Mouse (Mus musculus) hindbrain, embryonic 10.5 days (tissue): ENCODE results near the gene Slc30a5. TPM values are rescaled to one million over a fixed set of nuclear protein-coding genes. Genes with fewer than 3 reads are reported as not detected.

Source experiments
- DNase-seq: peaks from one replicate; pipeline ENCODE4 v3.0.0-alpha.2; 2017; ENCODE audit warnings: low spot score
- H3K27ac ChIP-seq: fragments of 300-500 bp; sonication (generic); 2 replicates; pipeline ENCODE4 v1.5.1; 2016; ENCODE audit warnings: mild to moderate bottlenecking, moderate library complexity
- H3K27me3 ChIP-seq: fragments of 300-500 bp; sonication (generic); 2 replicates; pipeline ENCODE4 v1.6.1; 2016; ENCODE audit warnings: mild to moderate bottlenecking; ENCODE audit not compliant: poor library complexity, insufficient read depth, severe bottlenecking
- H3K36me3 ChIP-seq: fragments of 300-500 bp; sonication (generic); 2 replicates; pipeline ENCODE4 v1.6.1; 2016; ENCODE audit warnings: mild to moderate bottlenecking, moderate library complexity
- H3K4me1 ChIP-seq: fragments of 300-500 bp; sonication (generic); replicated peaks from 2 replicates; pipeline ENCODE4 v1.6.1; 2016; ENCODE audit warnings: mild to moderate bottlenecking
- H3K4me3 ChIP-seq: fragments of 300-500 bp; sonication (generic); 2 replicates; pipeline ENCODE4 v1.5.1; 2016; ENCODE audit warnings: mild to moderate bottlenecking, moderate library complexity
- H3K9me3 ChIP-seq: fragments of 300-500 bp; sonication (generic); 2 replicates; pipeline ENCODE4 v1.6.1; 2016; ENCODE audit warnings: mild to moderate bottlenecking, moderate library complexity
- WGBS: fragments of 180-500 bp; shearing (Covaris S2); methylation state at CpG from one replicate; pipeline ENCODE4 v1.1.7; 2016; 5-methylcytosine and 5-hydroxymethylcytosine counted together
- polyA plus RNA-seq: library from polyadenylated mRNA; unstranded; fragments of >200 nt; fragmentation: Nextera tagmentation; extraction: Ambion mirVana; gene quantifications from 2 replicates; pipeline ENCODE4 v1.2.1, GENCODE M21; 2016

Slc30a5 gene
- polyA plus RNA-seq, 1 experiment from 2014 or later: 33.0 TPM

- Histone ChIP-seq H3K4me3 (no peak overlapping the region), H3K4me1 (peaks cover 22% of the 10 kb centered on the region), H3K27ac (no peak overlapping the region), H3K27me3 (no peaks in the 10 kb centered on the region), H3K36me3 (peaks cover 63% of the 10 kb centered on the region), H3K9me3 (no peaks in the 10 kb centered on the region)
- DNase-seq: no peak
- 82% methylated on average over 3 of the region's 3 CpGs for WGBS
Observed at GRCm38 (mm10) chr13:100777491-100777890, 55.7 kb downstream of the Slc30a5 start.

DNA sequence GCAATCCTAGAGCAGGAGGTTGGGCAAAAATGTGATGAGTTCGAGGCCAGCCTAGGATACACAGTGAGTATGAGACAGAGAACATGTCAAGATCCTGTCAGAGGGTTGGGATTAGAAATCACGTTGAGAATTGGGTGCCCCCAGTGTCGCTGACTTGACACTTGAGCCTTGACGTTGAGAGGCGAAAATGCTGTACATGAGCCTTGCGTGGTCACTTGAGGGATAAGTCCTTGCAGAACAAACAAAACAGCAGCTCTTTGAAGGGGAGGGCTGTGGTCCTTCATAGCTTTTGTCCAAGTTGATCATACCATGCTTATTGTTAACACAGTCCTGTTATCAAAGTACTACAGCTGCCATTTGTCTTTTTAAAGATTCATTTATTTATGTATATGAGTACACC, 56.5 kb downstream of the Slc30a5 start:
- peaks cover 22% of the 10 kb centered on the region for H3K4me1 ChIP-seq
- no peaks in the 10 kb centered on the region for H3K9me3 ChIP-seq
- DNase-seq: no peak
- H3K27ac ChIP-seq: no peak overlapping the region; the same call in 1 of the 2 replicates
- H3K27me3 ChIP-seq: no peaks in the 10 kb centered on the region
- peaks cover 63% of the 10 kb centered on the region for H3K36me3 ChIP-seq
- 66% methylated on average over 6 of the region's 6 CpGs for WGBS
- no peak overlapping the region for H3K4me3 ChIP-seq

GRCm38 (mm10) chr13:100776056-100776419, 57.2 kb downstream of the Slc30a5 start:
- Histone ChIP-seq H3K4me1 (peaks cover 22% of the 10 kb centered on the region), H3K27me3 (no peaks in the 10 kb centered on the region), H3K9me3 (no peaks in the 10 kb centered on the region), H3K36me3 (peaks cover 63% of the 10 kb centered on the region), H3K27ac (peak overlapping the region; percentile 88), H3K4me3 (peak overlapping the region; percentile 95)
- 20% methylated on average over 8 of the region's 8 CpGs for WGBS
- no peak for DNase-seq

GRCm38 (mm10) chr13:100775252-100776055, 57.8 kb downstream of the Slc30a5 start, which contains the start of gene Cenph:
Gene Cenph, minus strand, starts transcription at chr13:100775899.
- DNase-seq: peak; percentile 90
- WGBS: under 1% methylated on average over 46 of the region's 46 CpGs
- peak within 1 kb of the TSS; percentile 95 for H3K4me3 ChIP-seq
- no peaks in the 10 kb centered on the region for H3K27me3 ChIP-seq
- H3K36me3 ChIP-seq: peaks cover 63% of the 10 kb centered on the region
- no peaks in the 10 kb centered on the region for H3K9me3 ChIP-seq
- H3K27ac ChIP-seq: peak within 1 kb of the TSS; percentile 88
- H3K4me1 ChIP-seq: peaks cover 22% of the 10 kb centered on the region

DNA sequence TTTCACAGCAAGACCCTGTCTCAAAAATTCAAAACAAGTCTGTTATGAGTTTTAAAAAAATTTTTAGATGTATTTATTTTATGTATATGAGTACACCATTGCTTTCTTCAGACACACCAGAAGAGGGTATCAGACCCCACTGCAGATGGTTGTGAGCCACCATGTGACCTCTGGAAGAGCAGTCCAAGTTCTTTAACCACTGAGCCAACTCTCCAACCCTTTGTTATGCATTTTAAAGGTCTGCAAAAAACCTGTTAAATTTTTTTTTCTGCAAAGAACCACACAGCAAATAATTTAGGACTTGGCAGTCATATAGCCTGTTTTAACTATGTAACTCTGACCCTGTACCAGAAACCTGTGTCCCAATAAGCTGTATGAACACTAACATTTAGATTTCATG, 58.5 kb downstream of the Slc30a5 start:
- H3K4me3 ChIP-seq: peak overlapping the region; percentile 95
- peaks cover 63% of the 10 kb centered on the region for H3K36me3 ChIP-seq
- H3K27me3 ChIP-seq: no peaks in the 10 kb centered on the region
- H3K9me3 ChIP-seq: no peaks in the 10 kb centered on the region
- H3K4me1 ChIP-seq: peaks cover 22% of the 10 kb centered on the region
- peak overlapping the region; percentile 88; the same call in 1 of the 2 replicates for H3K27ac ChIP-seq
- DNase-seq: no peak

DNA sequence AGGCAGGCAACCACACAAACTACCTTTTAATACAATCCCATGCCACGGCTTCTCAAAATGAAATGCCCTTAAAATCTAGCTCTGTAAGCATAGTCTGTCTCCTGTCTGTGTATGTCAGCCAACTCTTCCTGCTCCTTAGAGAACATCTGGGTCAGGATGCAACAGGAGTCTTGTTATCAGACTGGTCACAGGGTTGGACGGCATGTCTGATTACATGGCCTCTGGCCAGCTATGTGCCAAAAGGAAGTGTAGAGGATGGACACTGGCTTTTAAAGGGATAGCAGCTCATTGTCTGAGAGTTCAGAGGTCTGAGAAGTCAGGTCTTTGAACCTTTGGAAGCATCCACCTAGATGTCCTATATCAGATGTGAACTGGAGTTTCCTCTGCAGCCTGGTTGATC, 77.9 kb downstream of the Slc30a5 start:
- Histone ChIP-seq H3K9me3 (0 out of 2 replicates have a peak, but pooled peaks cover 4% of the 10 kb centered on the region), H3K4me1 (no peaks in the 10 kb centered on the region), H3K36me3 (peaks cover 15% of the 10 kb centered on the region), H3K4me3 (no peak overlapping the region), H3K27ac (no peak overlapping the region), H3K27me3 (no peaks in the 10 kb centered on the region)
- 92% methylated on average over 2 of the region's 2 CpGs for WGBS
- DNase-seq: no peak

- no peaks in the 10 kb centered on the region for H3K27me3 ChIP-seq
- 70% methylated on average over 4 of the region's 4 CpGs for WGBS
- peaks cover 4% of the 10 kb centered on the region for H3K36me3 ChIP-seq
- H3K9me3 ChIP-seq: 0 out of 2 replicates have a peak, but pooled peaks cover 4% of the 10 kb centered on the region
- no peak for DNase-seq
- H3K27ac ChIP-seq: no peak overlapping the region
- H3K4me3 ChIP-seq: no peak overlapping the region
- H3K4me1 ChIP-seq: no peaks in the 10 kb centered on the region
Observed at GRCm38 (mm10) chr13:100754186-100754585, 79.0 kb downstream of the Slc30a5 start.

GRCm38 (mm10) chr13:100753011-100753410, 80.2 kb downstream of the Slc30a5 start:
- DNase-seq: no peak
- 84% methylated on average over 6 of the region's 6 CpGs for WGBS
- Histone ChIP-seq H3K27me3 (no peaks in the 10 kb centered on the region), H3K36me3 (no peaks in the 10 kb centered on the region), H3K4me1 (no peaks in the 10 kb centered on the region), H3K9me3 (0 out of 2 replicates have a peak, but pooled peaks cover 4% of the 10 kb centered on the region), H3K4me3 (no peak overlapping the region), H3K27ac (no peak overlapping the region)

Other genes starting within 250 kb of the Slc30a5 start
- gene Marveld2, start 216.5 kb downstream of the Slc30a5 start, polyA plus RNA-seq: 2.8 and 4.6 TPM in 2 replicates
- 336 and 348 TPM in 2 replicates for gene Ak6, start 182.4 kb downstream of the Slc30a5 start, polyA plus RNA-seq
- gene Rad17, start 182.4 kb downstream of the Slc30a5 start, polyA plus RNA-seq: 16.7 and 22.2 TPM in 2 replicates
- gene Taf9, start 181.8 kb downstream of the Slc30a5 start, polyA plus RNA-seq: 20.8 and 30.2 TPM in 2 replicates
- gene Ccdc125, start 163.7 kb downstream of the Slc30a5 start, polyA plus RNA-seq: 2.2 and 3.0 TPM in 2 replicates
- 83.0 and 96.7 TPM in 2 replicates for gene Cdk7, start 102.5 kb downstream of the Slc30a5 start, polyA plus RNA-seq
- 146 and 147 TPM in 2 replicates for gene Mrps36, start 88.8 kb downstream of the Slc30a5 start, polyA plus RNA-seq
- gene Cenph, start 57.5 kb downstream of the Slc30a5 start, polyA plus RNA-seq: 51.5 and 57.8 TPM in 2 replicates
- 321 and 434 TPM in 2 replicates for gene Ccnb1, start 46.9 kb downstream of the Slc30a5 start, polyA plus RNA-seq